Mouse (Mus musculus): Measurements from ENCODE around the gene Gm6871. TPM values are rescaled to one million over a fixed set of nuclear protein-coding genes. Genes with fewer than 3 reads are reported as not detected.
"Not testable (repeated sequence)": the region's sequence is repeated elsewhere in the genome, so short reads cannot be mapped to it uniquely, and the experiment has no call there.

The Gm6871 gene
- polyA plus RNA-seq (2012; rRNA removed), result not detected in 2 replicates

GRCm38 (mm10) chr7:41573562-41573961, at the start of gene Gm6871:
TSS of gene Gm6871 (minus strand) at chr7:41573662.
- H3K27ac ChIP-seq (ENCODE audit: insufficient read depth, low read depth, low read length); H3K4me1 ChIP-seq (ENCODE audit: control insufficient read depth, insufficient read depth, low read length); DNase-seq; H3K27me3 ChIP-seq (replicated peaks; ENCODE audit: control insufficient read depth, insufficient read depth, low read length); H3K4me3 ChIP-seq (ENCODE audit: insufficient read depth, low read depth, low read length); H3K36me3 ChIP-seq (ENCODE audit: control insufficient read depth, insufficient read depth, low read length): not testable (repeated sequence)
- WGBS, result 82% methylated on average over 6 of the region's 6 CpGs

GRCm38 (mm10) chr7:41616241-41616640, 42.8 kb upstream of the Gm6871 start:
- not testable (repeated sequence) for H3K36me3 ChIP-seq (ENCODE audit: control insufficient read depth, insufficient read depth, low read length); H3K27me3 ChIP-seq (replicated peaks; ENCODE audit: control insufficient read depth, insufficient read depth, low read length); H3K27ac ChIP-seq (ENCODE audit: insufficient read depth, low read depth, low read length); H3K4me1 ChIP-seq (ENCODE audit: control insufficient read depth, insufficient read depth, low read length); H3K4me3 ChIP-seq (ENCODE audit: insufficient read depth, low read depth, low read length); DNase-seq
- WGBS, result 93% methylated on average over 1 of the region's 1 CpGs

- H3K27me3 ChIP-seq (replicated peaks; ENCODE audit: control insufficient read depth, insufficient read depth, low read length), result no peaks in the 10 kb centered on the region
- peaks cover 1% of the 10 kb centered on the region; the same call in 1 of the 2 replicates for H3K36me3 ChIP-seq (ENCODE audit: control insufficient read depth, insufficient read depth, low read length)
- no peaks in the 10 kb centered on the region for H3K4me1 ChIP-seq (ENCODE audit: control insufficient read depth, insufficient read depth, low read length)
- no peak for TF ChIP-seq CTCF (conservative IDR thresholded peaks at IDR 0.05; ENCODE audit: insufficient read depth, insufficient read length, low read depth, low read length)
- no peak for TF ChIP-seq POLR2A (IDR thresholded peaks at IDR 0.05; ENCODE audit: low read depth, low read length)
- no peak overlapping the region for H3K4me3 ChIP-seq (ENCODE audit: insufficient read depth, low read depth, low read length)
- no peak overlapping the region for H3K27ac ChIP-seq (ENCODE audit: insufficient read depth, low read depth, low read length)
- 84% methylated on average over 3 of the region's 3 CpGs for WGBS
- DNase-seq, result no peak
Observed at GRCm38 (mm10) chr7:41611654-41612053, 38.2 kb upstream of the Gm6871 start.

GRCm38 (mm10) chr7:41599932-41600548, 26.6 kb upstream of the Gm6871 start:
- Histone ChIP-seq H3K36me3 (ENCODE audit: control insufficient read depth, insufficient read depth, low read length) (no peaks in the 10 kb centered on the region), H3K4me3 (ENCODE audit: insufficient read depth, low read depth, low read length) (peak overlapping the region; percentile 68; the same call in 1 of the 2 replicates), H3K4me1 (ENCODE audit: control insufficient read depth, insufficient read depth, low read length) (0 out of 2 replicates have a peak, but pooled peaks cover 5% of the 10 kb centered on the region), H3K27me3 (replicated peaks; ENCODE audit: control insufficient read depth, insufficient read depth, low read length) (no peaks in the 10 kb centered on the region), H3K27ac (ENCODE audit: insufficient read depth, low read depth, low read length) (no peak overlapping the region)
- no peak for DNase-seq
- TF ChIP-seq CTCF (conservative IDR thresholded peaks at IDR 0.05; ENCODE audit: insufficient read depth, insufficient read length, low read depth, low read length) (0 out of 2 replicates have a peak, but pooled peaks have one; percentile 18), POLR2A (IDR thresholded peaks at IDR 0.05; ENCODE audit: low read depth, low read length) (no peak)
- 14% methylated on average over 3 of the region's 3 CpGs for WGBS

- H3K36me3 ChIP-seq (ENCODE audit: control insufficient read depth, insufficient read depth, low read length), result no peaks in the 10 kb centered on the region
- no peak within 1 kb of the TSS for H3K27ac ChIP-seq (ENCODE audit: insufficient read depth, low read depth, low read length)
- peak; percentile 97 for DNase-seq
Observed at GRCm38 (mm10) chr7:41599034-41599813, 25.8 kb upstream of the Gm6871 start, which contains the start of gene 2610021A01Rik. TSS of gene 2610021A01Rik (plus strand) at chr7:41599230.

GRCm38 (mm10) chr7:41598615-41599014, 25.2 kb upstream of the Gm6871 start:
- no peak overlapping the region for H3K27ac ChIP-seq (ENCODE audit: insufficient read depth, low read depth, low read length)
- WGBS, result 47% methylated on average over 5 of the region's 5 CpGs
- TF ChIP-seq POLR2A (IDR thresholded peaks at IDR 0.05; ENCODE audit: low read depth, low read length) (no peak), CTCF (conservative IDR thresholded peaks at IDR 0.05; ENCODE audit: insufficient read depth, insufficient read length, low read depth, low read length) (no peak)

More at GRCm38 (mm10) chr7:41599034-41599813, 25.8 kb upstream of the Gm6871 start, which contains the start of gene 2610021A01Rik:
- Histone ChIP-seq H3K4me1 (ENCODE audit: control insufficient read depth, insufficient read depth, low read length) (0 out of 2 replicates have a peak, but pooled peaks cover 5% of the 10 kb centered on the region), H3K27me3 (replicated peaks; ENCODE audit: control insufficient read depth, insufficient read depth, low read length) (no peaks in the 10 kb centered on the region), H3K4me3 (ENCODE audit: insufficient read depth, low read depth, low read length) (peak within 1 kb of the TSS; percentile 68)
- under 1% methylated on average over 41 of the region's 41 CpGs for WGBS
- TF ChIP-seq CTCF (conservative IDR thresholded peaks at IDR 0.05; ENCODE audit: insufficient read depth, insufficient read length, low read depth, low read length), result no peak
- TF ChIP-seq POLR2A (IDR thresholded peaks at IDR 0.05; ENCODE audit: low read depth, low read length), result no peak

GRCm38 (mm10) chr7:41587831-41588230, 14.4 kb upstream of the Gm6871 start:
- H3K4me3 ChIP-seq (ENCODE audit: insufficient read depth, low read depth, low read length); H3K4me1 ChIP-seq (ENCODE audit: control insufficient read depth, insufficient read depth, low read length); DNase-seq; H3K27ac ChIP-seq (ENCODE audit: insufficient read depth, low read depth, low read length); H3K36me3 ChIP-seq (ENCODE audit: control insufficient read depth, insufficient read depth, low read length); H3K27me3 ChIP-seq (replicated peaks; ENCODE audit: control insufficient read depth, insufficient read depth, low read length): not testable (repeated sequence)

More at GRCm38 (mm10) chr7:41598615-41599014, 25.2 kb upstream of the Gm6871 start:
- H3K36me3 ChIP-seq (ENCODE audit: control insufficient read depth, insufficient read depth, low read length), result no peaks in the 10 kb centered on the region
- H3K4me1 ChIP-seq (ENCODE audit: control insufficient read depth, insufficient read depth, low read length), result 0 out of 2 replicates have a peak, but pooled peaks cover 5% of the 10 kb centered on the region
- no peaks in the 10 kb centered on the region for H3K27me3 ChIP-seq (replicated peaks; ENCODE audit: control insufficient read depth, insufficient read depth, low read length)
- H3K4me3 ChIP-seq (ENCODE audit: insufficient read depth, low read depth, low read length), result peak overlapping the region; percentile 68
- no peak for DNase-seq

Measured in kidney, adult 2 months (tissue).